Mouse (Mus musculus) hindbrain, embryonic 11.5 days (tissue): ENCODE data around the gene Aifm3. TPM values are rescaled to one million over a fixed set of nuclear protein-coding genes. Genes with fewer than 3 reads are reported as not detected.
"Not testable (repeated sequence)": the region's sequence is repeated elsewhere in the genome, so short reads cannot be mapped to it uniquely, and the experiment has no call there.

Experiments used
- ATAC-seq: fragments of 200-750 bp; cut with Nextera tagmentation; 2 replicates; pipeline ENCODE4 v1.8.0; 2017; ENCODE audit warnings: mild to moderate bottlenecking, moderate TSS enrichment, moderate library complexity; ENCODE audit not compliant: low FRiP score
- DNase-seq: peaks from one replicate; pipeline ENCODE4 v3.0.0-alpha.2; 2015; ENCODE audit warnings: low spot score
- H3K27ac ChIP-seq: fragments of 300-500 bp; sonication (generic); 2 replicates; pipeline ENCODE4 v1.5.1; 2014; ENCODE audit warnings: mild to moderate bottlenecking, low read depth, low read length
- H3K27me3 ChIP-seq: fragments of 300-500 bp; sonication (generic); 2 replicates; pipeline ENCODE4 v1.6.1; 2014; ENCODE audit warnings: mild to moderate bottlenecking, low read length, moderate library complexity, mixed read lengths; ENCODE audit not compliant: control insufficient read depth, insufficient read depth
- H3K36me3 ChIP-seq: fragments of 300-500 bp; sonication (generic); 2 replicates; pipeline ENCODE4 v1.6.1; 2014; ENCODE audit warnings: mild to moderate bottlenecking, low read length, moderate library complexity, mixed read lengths; ENCODE audit not compliant: control insufficient read depth, insufficient read depth
- H3K4me1 ChIP-seq: fragments of 300-500 bp; sonication (generic); replicated peaks from 2 replicates; pipeline ENCODE4 v1.6.1; 2014; ENCODE audit warnings: low read length, mixed read lengths; ENCODE audit not compliant: control insufficient read depth, insufficient read depth
- H3K4me2 ChIP-seq: fragments of 300-500 bp; sonication (generic); replicated peaks from 2 replicates; pipeline ENCODE4 v1.6.1; 2014; ENCODE audit warnings: mild to moderate bottlenecking, low read depth, low read length
- H3K4me3 ChIP-seq: fragments of 300-500 bp; sonication (generic); 2 replicates; pipeline ENCODE4 v1.5.1; 2014; ENCODE audit warnings: low read depth, low read length
- H3K9ac ChIP-seq: fragments of 300-500 bp; sonication (generic); 2 replicates; pipeline ENCODE4 v1.6.1; 2014; ENCODE audit warnings: low read depth, low read length
- H3K9me3 ChIP-seq: fragments of 300-500 bp; sonication (generic); 2 replicates; pipeline ENCODE4 v1.6.1; 2016; ENCODE audit warnings: low read length; ENCODE audit not compliant: control insufficient read depth
- WGBS: fragments of 180-500 bp; shearing (Covaris S2); extraction: QIAGEN DNeasy Blood & Tissue Kit; methylation state at CpG from one replicate; pipeline ENCODE4 v1.1.7; 2014; 5-methylcytosine and 5-hydroxymethylcytosine counted together
- polyA plus RNA-seq: library from polyadenylated mRNA; unstranded; fragments of >200 nt; fragmentation: Nextera tagmentation; extraction: Ambion mirVana; gene quantifications from 2 replicates; pipeline ENCODE4 v1.2.1, GENCODE M21; 2014

The Aifm3 gene
- polyA plus RNA-seq, 1 experiment from 2014 or later: 2.6 TPM

DNA sequence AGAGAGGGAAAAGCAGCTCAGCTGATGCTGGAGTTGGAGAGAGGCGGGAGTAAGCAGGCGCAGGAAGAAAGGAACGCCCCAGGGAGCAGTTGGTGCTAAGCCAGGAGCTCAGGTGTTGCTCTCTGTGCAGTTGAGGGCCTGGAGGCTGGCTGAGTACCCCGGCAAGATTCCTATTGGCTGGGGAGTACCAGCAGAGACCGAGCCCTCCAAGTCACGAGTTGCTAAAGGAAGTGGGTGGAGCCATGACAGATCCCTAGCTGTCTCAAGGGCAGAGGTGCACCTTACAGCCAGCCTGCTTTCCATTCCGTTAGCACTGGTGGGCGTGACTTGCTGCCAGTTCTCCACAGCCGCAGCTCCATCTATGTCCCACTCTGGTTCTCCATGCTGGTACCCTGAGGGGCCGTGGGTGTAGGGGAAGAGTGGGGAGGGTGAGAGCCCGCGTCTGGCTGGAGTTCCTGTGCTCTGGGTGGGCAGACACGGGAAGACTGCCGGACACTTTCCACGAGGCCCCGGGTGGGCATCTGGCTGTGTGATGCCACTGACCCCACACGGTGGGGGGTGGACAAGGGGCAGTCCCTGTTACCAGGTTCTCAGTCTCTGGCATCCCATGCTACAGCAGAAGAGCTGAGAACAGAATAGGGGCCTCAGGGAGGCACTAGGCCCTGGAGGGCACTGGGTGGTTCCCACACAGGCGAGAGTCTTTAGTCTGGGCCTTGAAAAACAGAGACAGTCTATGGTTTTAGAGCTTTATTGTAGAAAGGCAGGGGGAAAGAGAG, 64.7 kb downstream of the Aifm3 start:
- peak; percentile 83 for ATAC-seq
- H3K4me3 ChIP-seq: 0 out of 2 replicates have a peak overlapping the region, but pooled peaks have one; percentile 8
- peak; percentile 52 for DNase-seq

DNA sequence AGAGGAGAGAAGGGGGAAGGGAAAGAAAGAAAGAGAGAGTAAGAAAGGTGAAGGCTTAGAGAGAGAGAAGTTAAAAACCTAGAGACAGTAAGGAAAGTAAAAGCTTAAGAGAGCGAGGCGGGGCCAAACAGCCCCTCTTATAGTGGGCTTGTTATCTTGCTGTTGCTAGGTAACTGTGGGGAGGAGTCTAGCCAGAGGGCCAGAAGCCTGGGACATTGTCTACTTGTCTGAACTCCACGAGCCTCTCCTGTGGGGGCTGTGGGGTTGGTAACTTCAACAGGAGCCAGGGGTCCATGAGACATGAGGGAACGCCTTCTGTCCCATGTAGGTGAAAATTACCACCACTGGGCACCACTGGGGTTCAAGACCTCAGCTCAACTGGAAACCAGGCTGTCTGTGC, 65.3 kb downstream of the Aifm3 start:
- H3K4me2 ChIP-seq: peak overlapping the region; percentile 6; the same call in 1 of the 2 replicates
- DNase-seq: peak; percentile 55
- H3K9ac ChIP-seq, H3K36me3 ChIP-seq, H3K4me3 ChIP-seq, H3K27me3 ChIP-seq, H3K9me3 ChIP-seq: not testable (repeated sequence)
- ATAC-seq: peak; percentile 60
- 10% methylated on average over 4 of the region's 4 CpGs for WGBS
- peaks cover 24% of the 10 kb centered on the region for H3K4me1 ChIP-seq
- peak overlapping the region; percentile 51 for H3K27ac ChIP-seq

More for the DNA sequence above, 64.7 kb downstream of the Aifm3 start:
- 7% methylated on average over 18 of the region's 18 CpGs for WGBS
- no peaks in the 10 kb centered on the region for H3K9me3 ChIP-seq
- H3K27ac ChIP-seq: peak overlapping the region; percentile 51
- peak overlapping the region; percentile 42 for H3K4me2 ChIP-seq
- no peaks in the 10 kb centered on the region for H3K36me3 ChIP-seq
- peaks cover 21% of the 10 kb centered on the region for H3K4me1 ChIP-seq
- H3K27me3 ChIP-seq: no peaks in the 10 kb centered on the region
- H3K9ac ChIP-seq: peak overlapping the region; percentile 42

DNA sequence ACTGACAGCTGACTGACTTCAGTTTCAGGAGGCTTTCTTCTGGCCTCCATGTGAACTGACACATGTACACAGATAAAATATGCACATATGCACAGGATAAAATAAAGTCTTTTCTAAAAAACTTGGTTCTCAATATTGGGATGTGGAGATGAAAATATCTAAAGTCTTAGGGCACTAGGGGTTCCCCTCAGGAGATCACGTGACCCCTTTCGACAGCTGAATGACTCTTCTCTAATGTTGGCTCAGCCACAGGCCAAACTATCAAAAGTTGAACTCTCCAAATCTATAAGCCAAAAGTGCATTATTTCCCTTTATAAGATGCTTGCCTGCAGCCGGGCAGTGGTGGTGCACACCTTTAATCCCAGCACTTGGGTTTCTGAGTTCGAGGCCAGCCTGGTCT, 66.8 kb downstream of the Aifm3 start:
- 81% methylated on average over 4 of the region's 4 CpGs for WGBS
- Histone ChIP-seq H3K27ac (no peak overlapping the region), H3K27me3 (no peaks in the 10 kb centered on the region), H3K4me3 (no peak overlapping the region), H3K4me1 (peaks cover 28% of the 10 kb centered on the region), H3K9ac (no peak overlapping the region), H3K4me2 (no peak overlapping the region), H3K9me3 (no peaks in the 10 kb centered on the region), H3K36me3 (no peaks in the 10 kb centered on the region)
- ATAC-seq (no peak), DNase-seq (no peak)

- Histone ChIP-seq H3K27me3 (no peaks in the 10 kb centered on the region; the same call in 1 of the 2 replicates), H3K9ac (no peak overlapping the region), H3K9me3 (no peaks in the 10 kb centered on the region), H3K27ac (no peak overlapping the region), H3K4me3 (no peak overlapping the region), H3K4me2 (no peak overlapping the region), H3K36me3 (no peaks in the 10 kb centered on the region), H3K4me1 (peaks cover 28% of the 10 kb centered on the region)
- DNase-seq: no peak
- 54% methylated on average over 4 of the region's 4 CpGs for WGBS
- no peak for ATAC-seq
Measured at GRCm38 (mm10) chr16:17556907-17557306, 67.5 kb downstream of the Aifm3 start.

Other genes starting within 250 kb of the Aifm3 start
- gene Tmem191c, start 213.5 kb upstream of the Aifm3 start, polyA plus RNA-seq: 5.7 and 7.7 TPM in 2 replicates
- gene Serpind1, start 158.2 kb upstream of the Aifm3 start, polyA plus RNA-seq: 0.24 and 0.74 TPM in 2 replicates
- 8.3 and 9.0 TPM in 2 replicates for gene Snap29, start 83.6 kb upstream of the Aifm3 start, polyA plus RNA-seq
- gene Pi4ka, start 83.3 kb upstream of the Aifm3 start, polyA plus RNA-seq: 43.4 and 45.3 TPM in 2 replicates
- gene Crkl, start 37.6 kb upstream of the Aifm3 start, polyA plus RNA-seq: 79.1 and 87.5 TPM in 2 replicates
- 85.3 and 85.8 TPM in 2 replicates for gene Lztr1, start 19.1 kb downstream of the Aifm3 start, polyA plus RNA-seq
- 47.6 and 49.3 TPM in 2 replicates for gene Thap7, start 41.5 kb downstream of the Aifm3 start, polyA plus RNA-seq
- 0.52 and 1.1 TPM in 2 replicates for gene Lrrc74b, start 71.6 kb downstream of the Aifm3 start, polyA plus RNA-seq
- 0.49 and 0.63 TPM in 2 replicates for gene P2rx6, start 72.3 kb downstream of the Aifm3 start, polyA plus RNA-seq
- 1.9 and 2.1 TPM in 2 replicates for gene Slc7a4, start 93.6 kb downstream of the Aifm3 start, polyA plus RNA-seq
- 39.1 and 40.9 TPM in 2 replicates for gene Smpd4, start 129.7 kb downstream of the Aifm3 start, polyA plus RNA-seq
- 4.4 and 5.9 TPM in 2 replicates for gene Ccdc74a, start 156.9 kb downstream of the Aifm3 start, polyA plus RNA-seq
- gene Med15, start 243.3 kb downstream of the Aifm3 start, polyA plus RNA-seq: 34.2 and 42.8 TPM in 2 replicates